Mouse (Mus musculus): ENCODE measurements around the gene Pi4k2a. TPM values are rescaled to one million over a fixed set of nuclear protein-coding genes. Genes with fewer than 3 reads are reported as not detected.

Gene Pi4k2a
- 6.8 and 7.0 TPM in 2 replicates for polyA plus RNA-seq (2015; fragmentation: Nextera tagmentation; extraction: Ambion mirVana)

GRCm38 (mm10) chr19:42089748-42090595, at the start of gene Pi4k2a:
Gene Pi4k2a (plus strand): TSS chr19:42090470.
- H3K9ac ChIP-seq (ENCODE audit: low read length), result peak within 1 kb of the TSS; percentile 84
- peak within 1 kb of the TSS; percentile 76 for H3K4me2 ChIP-seq (ENCODE audit: low read depth, low read length)
- H3K9me3 ChIP-seq (replicated peaks; ENCODE audit: control insufficient read depth, low read length), result no peaks in the 10 kb centered on the region
- H3K4me3 ChIP-seq (replicated peaks; ENCODE audit: low read length), result peak within 1 kb of the TSS; percentile 88
- H3K36me3 ChIP-seq (ENCODE audit: control insufficient read depth, insufficient read depth, low read length), result no peaks in the 10 kb centered on the region
- peaks cover 19% of the 10 kb centered on the region for H3K4me1 ChIP-seq (ENCODE audit: control insufficient read depth, insufficient read depth, low read length)
- peak within 1 kb of the TSS; percentile 93 for H3K27ac ChIP-seq (ENCODE audit: low read length)
- peak; percentile 99 for ATAC-seq (ENCODE audit: insufficient read depth, low FRiP score)
- no peaks in the 10 kb centered on the region for H3K27me3 ChIP-seq (ENCODE audit: control insufficient read depth, insufficient read depth, low read length)
- WGBS, result under 1% methylated on average over 45 of the region's 55 CpGs

GRCm38 (mm10) chr19:42043988-42044387, 46.3 kb upstream of the Pi4k2a start:
- ATAC-seq (ENCODE audit: insufficient read depth, low FRiP score), result no peak
- Histone ChIP-seq H3K4me1 (ENCODE audit: control insufficient read depth, insufficient read depth, low read length) (peaks cover 8% of the 10 kb centered on the region; the same call in 1 of the 2 replicates), H3K9ac (ENCODE audit: low read length) (no peak overlapping the region), H3K27me3 (ENCODE audit: control insufficient read depth, insufficient read depth, low read length) (no peaks in the 10 kb centered on the region), H3K4me2 (ENCODE audit: low read depth, low read length) (no peak overlapping the region), H3K9me3 (replicated peaks; ENCODE audit: control insufficient read depth, low read length) (no peaks in the 10 kb centered on the region), H3K4me3 (replicated peaks; ENCODE audit: low read length) (no peak overlapping the region), H3K27ac (ENCODE audit: low read length) (no peak overlapping the region), H3K36me3 (ENCODE audit: control insufficient read depth, insufficient read depth, low read length) (no peaks in the 10 kb centered on the region)
- WGBS, result 94% methylated on average over 6 of the region's 6 CpGs

GRCm38 (mm10) chr19:42045269-42046102, 44.8 kb upstream of the Pi4k2a start, which contains the start of gene Hoga1:
Gene Hoga1 (plus strand): TSS chr19:42045610.
- no peak within 1 kb of the TSS for H3K27ac ChIP-seq (ENCODE audit: low read length)
- H3K9ac ChIP-seq (ENCODE audit: low read length), result peak within 1 kb of the TSS; percentile 58
- no peaks in the 10 kb centered on the region for H3K27me3 ChIP-seq (ENCODE audit: control insufficient read depth, insufficient read depth, low read length)
- no peaks in the 10 kb centered on the region for H3K36me3 ChIP-seq (ENCODE audit: control insufficient read depth, insufficient read depth, low read length)
- WGBS, result 19% methylated on average over 23 of the region's 23 CpGs
- no peaks in the 10 kb centered on the region for H3K9me3 ChIP-seq (replicated peaks; ENCODE audit: control insufficient read depth, low read length)
- peak; percentile 91 for ATAC-seq (ENCODE audit: insufficient read depth, low FRiP score)
- peaks cover 8% of the 10 kb centered on the region; the same call in 1 of the 2 replicates for H3K4me1 ChIP-seq (ENCODE audit: control insufficient read depth, insufficient read depth, low read length)
- peak within 1 kb of the TSS; percentile 42 for H3K4me3 ChIP-seq (replicated peaks; ENCODE audit: low read length)
- H3K4me2 ChIP-seq (ENCODE audit: low read depth, low read length), result peak within 1 kb of the TSS; percentile 73

- Histone ChIP-seq H3K4me3 (replicated peaks; ENCODE audit: low read length) (no peak overlapping the region), H3K36me3 (ENCODE audit: control insufficient read depth, insufficient read depth, low read length) (no peaks in the 10 kb centered on the region), H3K4me1 (ENCODE audit: control insufficient read depth, insufficient read depth, low read length) (peaks cover 8% of the 10 kb centered on the region; the same call in 1 of the 2 replicates), H3K9me3 (replicated peaks; ENCODE audit: control insufficient read depth, low read length) (no peaks in the 10 kb centered on the region), H3K4me2 (ENCODE audit: low read depth, low read length) (no peak overlapping the region), H3K27ac (ENCODE audit: low read length) (no peak overlapping the region), H3K27me3 (ENCODE audit: control insufficient read depth, insufficient read depth, low read length) (no peaks in the 10 kb centered on the region), H3K9ac (ENCODE audit: low read length) (no peak overlapping the region)
- 80% methylated on average over 1 of the region's 1 CpGs for WGBS
- no peak for ATAC-seq (ENCODE audit: insufficient read depth, low FRiP score)
These were observed 40.0 kb upstream of the Pi4k2a start for GRCm38 (mm10) chr19:42050251-42050650.

- Histone ChIP-seq H3K27me3 (ENCODE audit: control insufficient read depth, insufficient read depth, low read length) (no peaks in the 10 kb centered on the region), H3K9ac (ENCODE audit: low read length) (no peak overlapping the region), H3K27ac (ENCODE audit: low read length) (no peak overlapping the region), H3K4me2 (ENCODE audit: low read depth, low read length) (no peak overlapping the region), H3K36me3 (ENCODE audit: control insufficient read depth, insufficient read depth, low read length) (no peaks in the 10 kb centered on the region), H3K4me3 (replicated peaks; ENCODE audit: low read length) (no peak overlapping the region), H3K9me3 (replicated peaks; ENCODE audit: control insufficient read depth, low read length) (no peaks in the 10 kb centered on the region), H3K4me1 (ENCODE audit: control insufficient read depth, insufficient read depth, low read length) (no peaks in the 10 kb centered on the region)
- WGBS, result 86% methylated on average over 3 of the region's 3 CpGs
- no peak for ATAC-seq (ENCODE audit: insufficient read depth, low FRiP score)
These were observed 38.9 kb upstream of the Pi4k2a start for GRCm38 (mm10) chr19:42051351-42051750.

- no peak within 1 kb of the TSS for H3K4me3 ChIP-seq (replicated peaks; ENCODE audit: low read length)
- 74% methylated on average over 4 of the region's 4 CpGs for WGBS
- no peak for ATAC-seq (ENCODE audit: insufficient read depth, low FRiP score)
- H3K27ac ChIP-seq (ENCODE audit: low read length), result no peak within 1 kb of the TSS
- no peak within 1 kb of the TSS for H3K9ac ChIP-seq (ENCODE audit: low read length)
- H3K4me2 ChIP-seq (ENCODE audit: low read depth, low read length), result no peak within 1 kb of the TSS
- H3K27me3 ChIP-seq (ENCODE audit: control insufficient read depth, insufficient read depth, low read length), result no peaks in the 10 kb centered on the region
- H3K4me1 ChIP-seq (ENCODE audit: control insufficient read depth, insufficient read depth, low read length), result no peaks in the 10 kb centered on the region
- no peaks in the 10 kb centered on the region for H3K36me3 ChIP-seq (ENCODE audit: control insufficient read depth, insufficient read depth, low read length)
- no peaks in the 10 kb centered on the region for H3K9me3 ChIP-seq (replicated peaks; ENCODE audit: control insufficient read depth, low read length)
These were observed 38.3 kb upstream of the Pi4k2a start, which contains the start of gene 4933411K16Rik for GRCm38 (mm10) chr19:42051948-42052347. Gene 4933411K16Rik (plus strand): TSS chr19:42052248.

GRCm38 (mm10) chr19:42054255-42054654, 36.0 kb upstream of the Pi4k2a start:
- no peak overlapping the region for H3K4me2 ChIP-seq (ENCODE audit: low read depth, low read length)
- no peaks in the 10 kb centered on the region for H3K4me1 ChIP-seq (ENCODE audit: control insufficient read depth, insufficient read depth, low read length)
- H3K36me3 ChIP-seq (ENCODE audit: control insufficient read depth, insufficient read depth, low read length), result no peaks in the 10 kb centered on the region
- no peak for ATAC-seq (ENCODE audit: insufficient read depth, low FRiP score)
- 73% methylated on average over 6 of the region's 6 CpGs for WGBS
- no peak overlapping the region for H3K27ac ChIP-seq (ENCODE audit: low read length)
- H3K9me3 ChIP-seq (replicated peaks; ENCODE audit: control insufficient read depth, low read length), result no peaks in the 10 kb centered on the region
- H3K9ac ChIP-seq (ENCODE audit: low read length), result no peak overlapping the region
- no peak overlapping the region for H3K4me3 ChIP-seq (replicated peaks; ENCODE audit: low read length)
- no peaks in the 10 kb centered on the region for H3K27me3 ChIP-seq (ENCODE audit: control insufficient read depth, insufficient read depth, low read length)

- Histone ChIP-seq H3K4me1 (ENCODE audit: control insufficient read depth, insufficient read depth, low read length) (no peaks in the 10 kb centered on the region), H3K9ac (ENCODE audit: low read length) (no peak overlapping the region), H3K4me2 (ENCODE audit: low read depth, low read length) (no peak overlapping the region), H3K4me3 (replicated peaks; ENCODE audit: low read length) (no peak overlapping the region), H3K36me3 (ENCODE audit: control insufficient read depth, insufficient read depth, low read length) (no peaks in the 10 kb centered on the region), H3K9me3 (replicated peaks; ENCODE audit: control insufficient read depth, low read length) (no peaks in the 10 kb centered on the region), H3K27ac (ENCODE audit: low read length) (no peak overlapping the region), H3K27me3 (ENCODE audit: control insufficient read depth, insufficient read depth, low read length) (no peaks in the 10 kb centered on the region)
- ATAC-seq (ENCODE audit: insufficient read depth, low FRiP score), result no peak
- 84% methylated on average over 2 of the region's 2 CpGs for WGBS
These were observed 34.4 kb upstream of the Pi4k2a start for GRCm38 (mm10) chr19:42055881-42056280.
